Mouse (Mus musculus) CD4-positive, CD25-positive, alpha-beta regulatory T cell, adult 2 months (primary cell): ENCODE data around the gene Rrp12.

Experiments
- DNase-seq: peaks from one replicate; pipeline ENCODE4 v3.0.0-alpha.2; 2012; ENCODE audit warnings: low read depth, low spot score

The Rrp12 gene

DNA sequence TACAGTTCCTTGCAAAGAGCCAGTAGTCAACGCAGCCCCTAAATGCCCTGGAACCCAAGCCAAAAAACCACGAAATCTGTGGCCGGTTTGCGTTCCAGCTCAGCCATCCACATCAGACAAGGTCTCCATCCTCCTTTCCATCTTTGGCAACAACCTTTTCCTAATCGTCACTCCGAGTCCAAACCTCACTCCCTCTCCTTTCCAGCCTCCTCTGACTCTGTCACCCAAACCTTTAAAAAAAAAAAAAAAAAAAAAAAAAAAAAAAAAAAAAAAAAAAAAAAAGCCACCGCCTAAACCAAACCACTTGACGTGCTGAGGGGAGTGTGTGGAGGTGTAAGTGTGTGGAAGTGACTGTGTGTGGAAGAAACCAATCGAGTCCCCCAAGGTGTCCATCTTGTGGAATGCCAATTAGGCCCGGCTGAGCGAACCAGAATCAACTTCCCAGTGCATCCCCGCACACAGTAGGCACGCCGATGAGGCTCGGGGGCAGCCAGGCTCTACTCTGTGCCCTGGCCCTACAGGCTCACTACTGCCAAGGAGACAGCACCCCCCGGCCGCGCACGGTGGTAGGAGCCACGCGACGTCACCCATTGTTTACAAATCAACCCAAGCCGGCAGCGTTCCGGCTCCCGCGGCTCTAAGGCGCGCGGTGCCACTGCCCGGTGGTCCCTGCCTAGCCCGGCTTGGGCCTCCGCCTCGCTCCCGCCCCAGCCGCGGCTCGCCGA, 66.4 kb downstream of the Rrp12 start, which contains the start of gene Frat1:
Gene Frat1 (plus strand): TSS at position 590 of the 725 bp plus-strand sequence.
- peak; percentile 91 for DNase-seq

DNA sequence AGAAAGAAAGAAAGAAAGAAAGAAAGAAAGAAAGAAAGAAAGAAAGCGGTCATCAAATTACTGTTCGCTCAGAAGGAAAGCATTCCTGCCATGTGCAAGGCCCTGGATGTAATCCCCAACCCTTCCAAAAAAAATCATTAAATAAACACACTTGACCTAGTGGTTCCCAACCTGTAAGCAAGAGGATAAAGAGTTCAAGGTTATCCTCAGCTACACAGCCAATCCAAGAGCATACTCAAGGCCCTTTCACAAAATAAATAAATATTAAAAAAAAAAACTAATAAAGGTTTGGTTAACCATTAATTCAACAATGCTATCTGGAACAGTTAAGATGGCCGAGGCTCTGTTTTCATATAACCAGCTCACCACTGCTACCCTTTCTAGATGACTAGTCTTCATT, 67.0 kb downstream of the Rrp12 start:
- DNase-seq, result no peak

DNA sequence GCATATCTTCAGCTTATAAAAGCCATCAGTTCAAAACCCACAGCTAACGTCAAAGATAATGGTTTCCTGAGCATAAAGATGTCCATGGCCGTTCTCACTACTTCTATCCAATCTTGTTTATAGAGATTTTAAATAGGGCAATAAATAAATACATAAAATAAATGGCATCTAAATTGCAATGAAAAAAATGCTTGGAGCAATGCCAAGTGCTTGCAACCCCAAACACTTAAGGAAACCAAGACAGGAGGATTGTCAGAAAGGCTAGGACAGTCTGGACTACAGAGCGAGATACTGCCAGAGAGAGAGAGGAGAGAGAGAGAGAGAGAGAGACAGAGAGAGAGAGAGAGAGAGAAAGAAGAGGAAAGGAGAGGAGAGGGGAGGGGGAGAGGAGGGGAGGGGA, 69.4 kb downstream of the Rrp12 start:
- no peak for DNase-seq

DNA sequence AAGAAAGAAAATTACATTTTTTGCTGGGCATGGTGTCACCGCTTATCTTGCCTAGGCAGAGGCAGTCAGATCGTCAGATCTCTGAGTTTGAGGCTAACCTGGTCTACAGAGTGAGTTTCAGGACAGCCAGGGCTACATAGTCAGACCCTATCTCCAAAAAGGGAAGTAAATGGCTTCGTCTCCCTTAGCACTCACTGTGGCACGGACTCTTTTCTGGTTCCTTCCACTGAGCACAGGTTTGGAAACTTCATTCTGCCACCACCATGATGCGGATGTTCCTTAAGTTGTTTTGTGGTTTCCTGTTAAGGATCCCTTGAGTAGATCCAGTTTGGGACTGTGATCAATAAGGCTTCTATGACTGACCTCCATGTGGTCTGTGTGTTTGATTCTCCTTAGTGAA, 71.0 kb downstream of the Rrp12 start:
- DNase-seq, result no peak

DNA sequence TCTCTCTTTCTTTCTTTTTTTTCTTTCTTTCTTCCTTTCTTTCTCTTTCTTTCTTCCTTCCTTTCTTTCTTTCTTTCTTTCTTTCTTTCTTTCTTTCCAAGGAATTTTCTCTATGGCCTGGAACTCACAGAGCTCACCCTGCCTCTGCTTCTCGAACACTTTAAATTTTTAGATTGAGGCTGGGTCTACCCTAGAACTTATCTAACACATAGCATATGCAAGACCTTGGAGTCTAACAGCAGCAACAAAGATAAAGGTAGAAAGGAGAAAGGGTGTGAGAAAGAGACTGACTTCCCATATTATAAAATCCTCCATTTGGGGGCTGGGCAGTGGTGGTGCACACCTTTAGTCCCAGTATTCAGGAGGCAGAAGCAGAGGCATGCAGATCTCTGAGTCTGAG, 73.4 kb downstream of the Rrp12 start:
- DNase-seq, result no peak

DNA sequence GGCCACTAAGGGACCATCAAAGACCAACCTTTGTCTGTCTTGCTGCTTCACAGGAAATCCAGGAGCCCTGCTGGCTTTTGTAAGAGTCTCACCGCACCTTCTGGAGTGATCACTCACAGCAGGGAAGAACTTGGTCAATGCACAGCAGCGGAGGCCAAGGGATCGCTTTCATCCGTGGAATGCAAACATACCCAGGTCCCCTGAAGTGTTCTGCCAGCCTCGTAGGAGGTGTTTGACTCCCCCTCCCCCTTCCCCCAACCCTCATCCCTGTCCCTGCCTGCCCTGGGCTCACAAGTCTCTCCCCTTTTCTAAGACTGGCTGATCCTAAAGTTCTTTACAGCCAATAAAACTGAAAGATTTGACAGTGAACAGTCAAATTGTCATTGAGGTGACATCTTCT, 74.5 kb downstream of the Rrp12 start:
- no peak for DNase-seq

DNA sequence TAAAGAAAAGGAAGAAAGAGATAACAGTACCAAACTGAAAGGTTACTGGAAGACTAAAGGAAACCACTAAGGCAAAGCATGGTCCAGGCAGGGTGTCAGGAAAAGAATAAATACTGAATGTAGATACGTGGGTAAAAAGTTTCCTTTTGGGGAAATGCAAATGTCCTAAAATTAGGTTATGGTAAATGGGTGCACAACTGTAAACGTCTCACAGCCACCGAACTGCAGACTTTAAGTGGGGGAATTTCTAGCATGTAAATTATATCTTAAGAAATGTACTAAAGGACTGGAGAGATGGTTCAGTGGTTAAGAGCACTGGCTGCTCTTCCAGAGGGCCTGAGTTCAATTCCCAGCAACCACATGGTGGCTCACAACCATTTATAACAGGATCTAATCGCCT, 77.2 kb downstream of the Rrp12 start:
- no peak for DNase-seq

DNA sequence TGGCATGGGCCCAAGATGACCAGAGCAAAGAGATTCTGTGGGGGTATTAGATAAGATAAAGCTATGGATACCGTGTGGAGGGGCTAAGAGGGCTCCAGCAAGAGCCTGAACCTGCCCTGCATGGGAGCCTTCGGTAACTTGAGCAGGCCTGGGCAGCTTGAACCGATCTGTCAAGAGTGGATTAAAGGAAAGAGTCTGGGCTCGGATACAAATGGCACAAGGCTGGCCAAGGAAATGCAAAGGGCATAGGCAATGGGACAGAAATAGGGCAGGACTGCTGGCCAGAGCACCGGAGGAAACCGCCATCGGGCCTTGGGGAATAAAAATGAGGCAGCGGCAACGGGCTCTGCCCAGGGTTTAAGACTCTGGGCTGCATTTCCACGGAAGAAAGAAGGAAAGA, 78.6 kb downstream of the Rrp12 start:
- DNase-seq, result no peak

DNA sequence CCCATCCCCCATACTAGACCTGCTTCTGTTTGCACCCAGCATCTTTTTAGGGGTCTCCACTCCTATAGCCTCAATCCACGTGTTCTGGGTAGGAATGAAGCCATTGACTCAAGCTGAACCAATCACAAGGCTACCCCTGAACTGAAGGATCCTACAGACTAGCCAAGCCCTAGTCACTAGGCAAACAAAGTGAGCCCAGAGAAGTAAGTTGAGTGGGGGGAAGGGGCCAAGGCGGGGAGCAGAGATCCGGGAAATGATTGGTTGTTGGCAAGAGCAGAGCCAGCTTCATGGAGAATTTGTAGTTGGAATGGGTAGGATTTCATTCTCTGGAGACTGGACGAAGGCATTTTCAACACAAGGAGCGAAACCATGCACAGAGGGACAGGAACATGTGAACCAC, 79.1 kb downstream of the Rrp12 start:
- no peak for DNase-seq

DNA sequence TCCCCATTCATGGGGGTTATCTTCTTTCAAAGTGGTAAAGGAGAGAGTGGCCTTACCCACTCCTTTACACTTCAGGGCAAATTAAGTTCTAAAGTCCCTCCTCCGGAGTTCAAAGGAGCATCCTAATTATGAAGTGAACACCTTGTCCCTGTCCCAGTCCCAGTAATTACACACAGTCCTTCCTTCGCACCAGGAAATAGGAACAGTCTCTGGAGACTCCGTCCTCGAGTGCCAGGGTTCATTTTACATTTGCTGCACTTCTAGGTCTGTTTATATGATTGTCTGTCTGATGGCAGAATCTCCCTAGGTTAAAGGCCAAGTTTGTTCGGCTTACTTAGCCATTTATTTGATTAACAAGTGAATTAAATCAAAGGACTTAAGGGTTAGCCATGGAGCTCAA, 79.6 kb downstream of the Rrp12 start:
- DNase-seq, result no peak

DNA sequence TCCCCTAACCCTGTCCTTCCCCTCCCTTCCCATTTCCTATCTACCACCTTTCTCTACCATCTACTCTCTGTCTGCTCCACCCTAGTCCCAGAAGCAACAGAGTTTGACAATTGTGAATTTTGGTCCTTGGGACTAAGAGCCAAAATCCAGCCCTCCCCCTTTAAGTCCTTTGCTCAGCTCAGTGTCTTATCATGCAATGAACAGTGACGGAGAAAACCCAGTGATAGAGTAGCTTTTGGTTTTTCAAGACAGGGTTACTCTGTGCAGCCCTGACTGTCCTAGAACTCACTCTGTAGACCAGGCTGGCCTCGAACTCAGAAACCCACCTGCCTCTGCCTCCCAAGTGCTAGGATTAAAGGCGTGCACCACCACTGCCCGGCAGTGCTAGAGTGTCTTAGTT, 82.6 kb downstream of the Rrp12 start:
- no peak for DNase-seq
